Mouse (Mus musculus) liver, embryonic 13.5 days (tissue): ENCODE data around the gene Taar7b. TPM values are rescaled to one million over a fixed set of nuclear protein-coding genes. Genes with fewer than 3 reads are reported as not detected.
A peak's percentile ranks its signal among the peaks of the same experiment; 100 is the strongest.

ENCODE experiments used
- ATAC-seq: fragments of 200-750 bp; cut with Nextera tagmentation; 2 replicates; pipeline ENCODE4 v1.8.0; 2017; ENCODE audit warnings: low read depth, mild to moderate bottlenecking, moderate number of reproducible peaks, moderate library complexity
- DNase-seq: peaks from one replicate; pipeline ENCODE4 v3.0.0; 2022
- H3K27ac ChIP-seq: fragments of 300-500 bp; sonication (generic); 2 replicates; pipeline ENCODE4 v1.5.1; 2015; ENCODE audit warnings: moderate library complexity, mild to moderate bottlenecking, inconsistent platforms
- H3K27me3 ChIP-seq: fragments of 300-500 bp; sonication (generic); 2 replicates; pipeline ENCODE4 v1.6.1; 2015; ENCODE audit warnings: mild to moderate bottlenecking, inconsistent platforms
- H3K36me3 ChIP-seq: fragments of 300-500 bp; sonication (generic); 2 replicates; pipeline ENCODE4 v1.6.1; 2015; ENCODE audit warnings: mild to moderate bottlenecking, inconsistent platforms
- H3K4me1 ChIP-seq: fragments of 300-500 bp; sonication (generic); replicated peaks from 2 replicates; pipeline ENCODE4 v1.6.1; 2015; ENCODE audit warnings: inconsistent platforms
- H3K4me2 ChIP-seq: fragments of 300-500 bp; sonication (generic); 2 replicates; pipeline ENCODE4 v1.6.1; 2015; ENCODE audit warnings: inconsistent platforms, mild to moderate bottlenecking, moderate library complexity
- H3K4me3 ChIP-seq: fragments of 300-500 bp; sonication (generic); replicated peaks from 2 replicates; pipeline ENCODE4 v1.5.1; 2015; ENCODE audit warnings: mild to moderate bottlenecking, inconsistent platforms
- H3K9ac ChIP-seq: fragments of 300-500 bp; sonication (generic); 2 replicates; pipeline ENCODE4 v1.6.1; 2015; ENCODE audit warnings: mild to moderate bottlenecking, inconsistent platforms
- H3K9me3 ChIP-seq: fragments of 300-500 bp; sonication (generic); replicated peaks from 2 replicates; pipeline ENCODE4 v1.6.1; 2016; ENCODE audit warnings: inconsistent platforms
- WGBS: fragments of 180-500 bp; shearing (Covaris S2); methylation state at CpG from one replicate; pipeline ENCODE4 v1.1.7; 2015; ENCODE audit not compliant: insufficient replicate concordance; 5-methylcytosine and 5-hydroxymethylcytosine counted together
- polyA plus RNA-seq: library from polyadenylated mRNA; unstranded; fragments of >200 nt; fragmentation: Nextera tagmentation; extraction: Ambion mirVana; gene quantifications from 2 replicates; pipeline ENCODE4 v1.2.1, GENCODE M21; 2015

The Taar7b gene
- not detected in 2 replicates for polyA plus RNA-seq

GRCm38 (mm10) chr10:23999639-24000038 is at the start of gene Taar7b:
Taar7b (plus strand) TSS chr10:23999939.
- 63% methylated on average over 1 of the region's 1 CpGs for WGBS
- Histone ChIP-seq H3K9me3 (no peaks in the 10 kb centered on the region), H3K27ac (no peak within 1 kb of the TSS), H3K36me3 (no peaks in the 10 kb centered on the region), H3K4me2 (no peak within 1 kb of the TSS), H3K9ac (no peak within 1 kb of the TSS), H3K4me3 (no peak within 1 kb of the TSS), H3K4me1 (no peaks in the 10 kb centered on the region), H3K27me3 (no peaks in the 10 kb centered on the region)
- DNase-seq (no peak), ATAC-seq (no peak)

GRCm38 (mm10) chr10:23951714-23952113 is 48.0 kb upstream of the Taar7b start:
- DNase-seq (no peak), ATAC-seq (no peak)
- Histone ChIP-seq H3K4me3 (no peak overlapping the region), H3K27me3 (no peaks in the 10 kb centered on the region), H3K4me2 (no peak overlapping the region), H3K9ac (no peak overlapping the region), H3K9me3 (no peaks in the 10 kb centered on the region), H3K36me3 (no peaks in the 10 kb centered on the region), H3K27ac (no peak overlapping the region), H3K4me1 (no peaks in the 10 kb centered on the region)
- 65% methylated on average over 6 of the region's 6 CpGs for WGBS

GRCm38 (mm10) chr10:23959071-23959470 is 40.7 kb upstream of the Taar7b start:
- no peak for ATAC-seq
- WGBS: 49% methylated on average over 3 of the region's 3 CpGs
- no peak overlapping the region for H3K27ac ChIP-seq
- no peak overlapping the region for H3K9ac ChIP-seq
- no peak overlapping the region for H3K4me3 ChIP-seq
- DNase-seq: no peak
- no peaks in the 10 kb centered on the region for H3K36me3 ChIP-seq
- H3K9me3 ChIP-seq: no peaks in the 10 kb centered on the region
- no peak overlapping the region for H3K4me2 ChIP-seq
- no peaks in the 10 kb centered on the region for H3K4me1 ChIP-seq
- H3K27me3 ChIP-seq: no peaks in the 10 kb centered on the region

GRCm38 (mm10) chr10:23960444-23960915 is 39.3 kb upstream of the Taar7b start, which contains the start of gene Taar4:
Taar4 (plus strand) TSS chr10:23960494.
- no peak for DNase-seq
- no peak for ATAC-seq
- H3K27ac ChIP-seq: no peak within 1 kb of the TSS
- H3K4me1 ChIP-seq: no peaks in the 10 kb centered on the region
- H3K9ac ChIP-seq: no peak within 1 kb of the TSS
- 69% methylated on average over 13 of the region's 13 CpGs for WGBS
- H3K4me3 ChIP-seq: no peak within 1 kb of the TSS
- no peaks in the 10 kb centered on the region for H3K27me3 ChIP-seq
- H3K36me3 ChIP-seq: no peaks in the 10 kb centered on the region
- no peak within 1 kb of the TSS for H3K4me2 ChIP-seq
- no peaks in the 10 kb centered on the region for H3K9me3 ChIP-seq

- 47% methylated on average over 3 of the region's 3 CpGs for WGBS
- DNase-seq (no peak), ATAC-seq (no peak)
- H3K4me3 ChIP-seq: no peak overlapping the region
- H3K27ac ChIP-seq: no peak overlapping the region
- no peak overlapping the region for H3K4me2 ChIP-seq
- H3K27me3 ChIP-seq: no peaks in the 10 kb centered on the region
- no peaks in the 10 kb centered on the region for H3K9me3 ChIP-seq
- H3K4me1 ChIP-seq: no peaks in the 10 kb centered on the region
- H3K9ac ChIP-seq: no peak overlapping the region
- no peaks in the 10 kb centered on the region for H3K36me3 ChIP-seq
Measured at GRCm38 (mm10) chr10:23963444-23963843, 36.3 kb upstream of the Taar7b start.

- Histone ChIP-seq H3K9me3 (no peaks in the 10 kb centered on the region), H3K27ac (no peak overlapping the region), H3K4me3 (no peak overlapping the region), H3K36me3 (no peaks in the 10 kb centered on the region), H3K4me2 (no peak overlapping the region), H3K4me1 (no peaks in the 10 kb centered on the region), H3K9ac (no peak overlapping the region), H3K27me3 (no peaks in the 10 kb centered on the region)
- DNase-seq (no peak), ATAC-seq (no peak)
- WGBS: 70% methylated on average over 6 of the region's 6 CpGs
Measured at GRCm38 (mm10) chr10:23964921-23965610, 34.7 kb upstream of the Taar7b start.

GRCm38 (mm10) chr10:23970656-23971165 is 29.0 kb upstream of the Taar7b start, which contains the start of gene Taar5:
Taar5 (plus strand) TSS chr10:23970706.
- no peaks in the 10 kb centered on the region for H3K4me1 ChIP-seq
- 66% methylated on average over 11 of the region's 11 CpGs for WGBS

GRCm38 (mm10) chr10:23971256-23971655 is 28.5 kb upstream of the Taar7b start:
- no peak for ATAC-seq
- Histone ChIP-seq H3K4me1 (no peaks in the 10 kb centered on the region), H3K36me3 (no peaks in the 10 kb centered on the region), H3K4me2 (no peak overlapping the region), H3K4me3 (no peak overlapping the region), H3K9ac (no peak overlapping the region), H3K27me3 (no peaks in the 10 kb centered on the region), H3K27ac (no peak overlapping the region), H3K9me3 (no peaks in the 10 kb centered on the region)
- DNase-seq: no peak
- WGBS: 71% methylated on average over 5 of the region's 5 CpGs

More at GRCm38 (mm10) chr10:23970656-23971165, 29.0 kb upstream of the Taar7b start, which contains the start of gene Taar5:
- Histone ChIP-seq H3K9ac (no peak within 1 kb of the TSS), H3K27ac (no peak within 1 kb of the TSS), H3K4me2 (no peak within 1 kb of the TSS), H3K27me3 (no peaks in the 10 kb centered on the region), H3K9me3 (no peaks in the 10 kb centered on the region), H3K36me3 (no peaks in the 10 kb centered on the region), H3K4me3 (no peak within 1 kb of the TSS)
- DNase-seq (no peak), ATAC-seq (no peak)

GRCm38 (mm10) chr10:23977958-23978357 is 21.8 kb upstream of the Taar7b start:
- 54% methylated on average over 4 of the region's 4 CpGs for WGBS
- Histone ChIP-seq H3K9me3 (no peaks in the 10 kb centered on the region), H3K36me3 (no peaks in the 10 kb centered on the region), H3K4me2 (no peak overlapping the region), H3K27ac (no peak overlapping the region), H3K9ac (no peak overlapping the region), H3K4me1 (no peaks in the 10 kb centered on the region), H3K4me3 (no peak overlapping the region), H3K27me3 (no peaks in the 10 kb centered on the region)
- DNase-seq: no peak
- no peak for ATAC-seq

- Histone ChIP-seq H3K4me2 (no peak overlapping the region), H3K36me3 (no peaks in the 10 kb centered on the region), H3K4me1 (no peaks in the 10 kb centered on the region), H3K27me3 (no peaks in the 10 kb centered on the region), H3K27ac (no peak overlapping the region), H3K9me3 (no peaks in the 10 kb centered on the region), H3K4me3 (no peak overlapping the region), H3K9ac (no peak overlapping the region)
- peak; percentile 36 for DNase-seq
- ATAC-seq: peak; percentile 63
- 36% methylated on average over 16 of the region's 16 CpGs for WGBS
Measured at GRCm38 (mm10) chr10:23978901-23979705, 20.6 kb upstream of the Taar7b start.

- Histone ChIP-seq H3K27ac (no peak within 1 kb of the TSS), H3K4me3 (no peak within 1 kb of the TSS), H3K27me3 (no peaks in the 10 kb centered on the region), H3K9ac (no peak within 1 kb of the TSS), H3K9me3 (no peaks in the 10 kb centered on the region), H3K4me2 (no peak within 1 kb of the TSS), H3K36me3 (no peaks in the 10 kb centered on the region), H3K4me1 (no peaks in the 10 kb centered on the region)
- ATAC-seq: no peak
- 53% methylated on average over 8 of the region's 8 CpGs for WGBS
- DNase-seq: no peak
Measured at GRCm38 (mm10) chr10:23985546-23985945, 14.2 kb upstream of the Taar7b start, which contains the start of gene Taar6. Taar6 (minus strand) TSS chr10:23985646.
